Mouse (Mus musculus) stomach, embryonic 14.5 days (tissue): ENCODE results near the gene Aqp2. TPM values are rescaled to one million over a fixed set of nuclear protein-coding genes. Genes with fewer than 3 reads are reported as not detected.

Experiments used
- ATAC-seq: fragments of 200-750 bp; cut with Nextera tagmentation; 2 replicates; pipeline ENCODE4 v1.8.0; 2017; ENCODE audit warnings: low read depth, moderate TSS enrichment; ENCODE audit not compliant: insufficient number of reproducible peaks, insufficient read depth, low FRiP score
- H3K27ac ChIP-seq: fragments of 300-500 bp; sonication (generic); 2 replicates; pipeline ENCODE4 v1.5.1; 2014; ENCODE audit warnings: mild to moderate bottlenecking, low read length, moderate library complexity, mixed read lengths
- H3K27me3 ChIP-seq: fragments of 300-500 bp; sonication (generic); 2 replicates; pipeline ENCODE4 v1.6.1; 2014; ENCODE audit warnings: low read length, control low read depth, mixed read lengths; ENCODE audit not compliant: control insufficient read depth, insufficient read depth
- H3K36me3 ChIP-seq: fragments of 300-500 bp; sonication (generic); 2 replicates; pipeline ENCODE4 v1.6.1; 2014; ENCODE audit warnings: mild to moderate bottlenecking, control low read depth, low read length, moderate library complexity, mixed read lengths; ENCODE audit not compliant: control insufficient read depth, insufficient read depth
- H3K4me1 ChIP-seq: fragments of 300-500 bp; sonication (generic); 2 replicates; pipeline ENCODE4 v1.6.1; 2014; ENCODE audit warnings: low read length, control low read depth, mixed read lengths; ENCODE audit not compliant: control insufficient read depth, insufficient read depth
- H3K4me2 ChIP-seq: fragments of 300-500 bp; sonication (generic); replicated peaks from 2 replicates; pipeline ENCODE4 v1.6.1; 2014; ENCODE audit warnings: low read depth, low read length, control low read depth
- H3K4me3 ChIP-seq: fragments of 300-500 bp; sonication (generic); 2 replicates; pipeline ENCODE4 v1.5.1; 2014; ENCODE audit warnings: low read depth, low read length, control low read depth
- H3K9ac ChIP-seq: fragments of 300-500 bp; sonication (generic); replicated peaks from 2 replicates; pipeline ENCODE4 v1.6.1; 2014; ENCODE audit warnings: low read depth, mild to moderate bottlenecking, control low read depth, low read length, moderate library complexity, mixed read lengths
- H3K9me3 ChIP-seq: fragments of 300-500 bp; sonication (generic); 2 replicates; pipeline ENCODE4 v1.6.1; 2016; ENCODE audit warnings: low read depth, low read length, control low read depth; ENCODE audit not compliant: control insufficient read depth
- WGBS: fragments of 180-500 bp; shearing (Covaris S2); extraction: QIAGEN DNeasy Blood & Tissue Kit; methylation state at CpG from one replicate; pipeline ENCODE4 v1.1.7; 2014; 5-methylcytosine and 5-hydroxymethylcytosine counted together
- polyA plus RNA-seq: library from polyadenylated mRNA; unstranded; fragments of >200 nt; fragmentation: Nextera tagmentation; extraction: Ambion mirVana; gene quantifications from 2 replicates; pipeline ENCODE4 v1.2.1, GENCODE M21; 2014

The Aqp2 gene
- not detected in 2 replicates for polyA plus RNA-seq

- 84% methylated on average over 26 of the region's 26 CpGs for WGBS
- Histone ChIP-seq H3K9ac (no peak within 1 kb of the TSS), H3K9me3 (no peaks in the 10 kb centered on the region), H3K4me2 (no peak within 1 kb of the TSS), H3K4me3 (no peak within 1 kb of the TSS), H3K27ac (no peak within 1 kb of the TSS), H3K36me3 (no peaks in the 10 kb centered on the region), H3K27me3 (peaks cover 23% of the 10 kb centered on the region), H3K4me1 (peaks cover 4% of the 10 kb centered on the region; the same call in 1 of the 2 replicates)
- ATAC-seq, result no peak
These were observed at the start of gene Aqp2 for GRCm38 (mm10) chr15:99578802-99579485. TSS of gene Aqp2 (plus strand) at chr15:99579055.

DNA sequence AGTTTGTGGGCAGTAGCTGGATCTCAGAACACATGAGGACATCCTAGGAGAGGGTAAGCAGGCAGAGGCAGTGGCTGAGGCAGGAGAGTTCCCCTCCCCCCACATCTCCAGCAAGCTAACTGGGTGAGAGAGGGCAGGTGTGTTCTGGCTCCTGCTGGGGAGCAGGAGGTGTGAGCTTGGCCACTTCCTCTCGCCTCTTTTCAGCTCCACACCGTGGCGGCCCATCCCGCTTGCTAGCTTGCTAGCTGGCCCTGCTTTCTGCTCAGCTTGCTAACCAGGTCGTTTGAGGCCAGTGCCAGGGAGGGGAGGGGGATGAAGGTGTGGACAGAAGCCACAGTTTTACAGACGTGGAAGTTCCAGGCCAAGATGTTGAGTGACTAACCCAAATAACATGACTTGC lies 47.7 kb upstream of the Aqp2 start:
- ATAC-seq, result no peak
- 18% methylated on average over 6 of the region's 6 CpGs for WGBS

DNA sequence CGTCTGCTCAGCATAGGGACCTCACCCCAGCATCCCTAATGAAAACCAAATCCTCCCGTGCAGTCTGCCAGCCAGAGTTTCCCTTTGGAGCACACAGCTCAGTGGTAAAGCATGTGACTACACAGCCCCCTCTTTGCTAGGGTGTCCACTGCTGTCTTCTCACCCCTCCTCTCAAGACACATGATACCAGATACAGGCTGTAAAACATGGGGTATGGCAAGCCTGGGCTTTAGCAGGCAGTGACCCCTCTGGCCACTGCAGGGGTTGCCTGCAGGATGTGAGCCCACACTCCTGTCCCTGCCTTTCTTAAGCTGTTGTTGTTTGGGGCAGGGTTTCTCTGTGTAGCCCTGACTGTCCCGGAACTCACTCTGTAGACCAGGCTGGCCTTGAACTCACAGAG lies 46.8 kb upstream of the Aqp2 start:
- no peak overlapping the region for H3K9ac ChIP-seq
- H3K4me2 ChIP-seq, result no peak overlapping the region
- no peaks in the 10 kb centered on the region for H3K36me3 ChIP-seq
- no peak overlapping the region for H3K27ac ChIP-seq
- no peaks in the 10 kb centered on the region; the same call in 1 of the 2 replicates for H3K27me3 ChIP-seq
- no peaks in the 10 kb centered on the region for H3K9me3 ChIP-seq
- H3K4me1 ChIP-seq, result no peaks in the 10 kb centered on the region
- WGBS, result 58% methylated on average over 3 of the region's 3 CpGs
- H3K4me3 ChIP-seq, result no peak overlapping the region
- ATAC-seq, result no peak

More for the DNA sequence above, 47.7 kb upstream of the Aqp2 start:
- H3K4me2 ChIP-seq, result no peak overlapping the region
- no peaks in the 10 kb centered on the region for H3K4me1 ChIP-seq
- H3K36me3 ChIP-seq, result no peaks in the 10 kb centered on the region
- no peak overlapping the region for H3K27ac ChIP-seq
- H3K27me3 ChIP-seq, result no peaks in the 10 kb centered on the region; the same call in 1 of the 2 replicates
- H3K4me3 ChIP-seq, result no peak overlapping the region
- H3K9me3 ChIP-seq, result no peaks in the 10 kb centered on the region
- H3K9ac ChIP-seq, result no peak overlapping the region

DNA sequence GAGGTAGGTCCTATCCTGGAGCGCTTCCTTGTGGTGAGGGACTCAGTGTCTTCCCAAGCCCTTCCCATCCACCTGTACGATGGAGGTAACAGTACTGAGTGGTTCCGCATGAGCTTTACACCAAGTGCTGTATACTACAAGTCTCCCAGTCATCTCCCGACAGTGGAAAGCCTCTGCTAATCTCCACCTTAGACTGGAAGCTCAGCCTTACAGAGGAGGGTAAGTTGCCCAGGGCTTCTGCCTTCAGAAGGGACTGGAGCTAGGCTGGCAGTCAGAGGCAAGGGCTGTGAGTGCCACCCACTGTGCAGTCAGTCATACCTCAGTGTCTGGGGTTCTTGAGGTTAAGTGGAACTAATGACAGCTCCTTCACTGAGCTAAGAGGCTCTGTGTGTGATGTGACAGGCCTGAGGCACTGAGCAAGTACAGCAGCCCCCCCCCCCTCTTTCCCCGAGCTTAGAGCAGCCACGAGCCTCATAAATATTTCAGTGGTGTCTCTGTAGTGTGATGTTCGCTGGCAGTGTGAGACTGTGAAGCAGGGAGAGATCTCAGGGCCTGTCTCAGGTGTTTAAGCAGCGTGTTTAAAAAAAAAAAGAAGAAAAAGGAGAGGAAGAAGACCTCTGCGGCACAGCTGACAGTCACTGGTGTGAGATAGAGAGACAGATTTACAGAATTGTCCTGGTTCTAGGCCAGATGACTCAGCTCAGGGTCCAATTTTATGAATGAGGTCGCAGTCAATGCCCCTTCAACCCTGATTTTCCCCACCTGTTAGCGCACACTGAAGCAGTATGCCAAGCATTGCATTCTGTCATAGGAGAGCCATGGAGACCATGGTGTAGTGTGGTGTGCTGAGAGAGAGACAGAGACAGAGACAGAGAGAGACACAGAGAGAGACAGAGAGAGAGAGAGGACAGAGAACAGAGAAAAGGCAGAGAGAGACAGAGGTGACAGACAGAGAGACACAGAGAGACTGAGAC lies 41.7 kb upstream of the Aqp2 start:
- no peaks in the 10 kb centered on the region for H3K27me3 ChIP-seq
- H3K27ac ChIP-seq, result no peak overlapping the region
- WGBS, result 54% methylated on average over 11 of the region's 11 CpGs
- no peaks in the 10 kb centered on the region for H3K36me3 ChIP-seq
- no peak overlapping the region for H3K9ac ChIP-seq
- H3K9me3 ChIP-seq, result no peaks in the 10 kb centered on the region
- H3K4me3 ChIP-seq, result no peak overlapping the region
- no peaks in the 10 kb centered on the region for H3K4me1 ChIP-seq
- ATAC-seq, result no peak
- H3K4me2 ChIP-seq, result no peak overlapping the region

DNA sequence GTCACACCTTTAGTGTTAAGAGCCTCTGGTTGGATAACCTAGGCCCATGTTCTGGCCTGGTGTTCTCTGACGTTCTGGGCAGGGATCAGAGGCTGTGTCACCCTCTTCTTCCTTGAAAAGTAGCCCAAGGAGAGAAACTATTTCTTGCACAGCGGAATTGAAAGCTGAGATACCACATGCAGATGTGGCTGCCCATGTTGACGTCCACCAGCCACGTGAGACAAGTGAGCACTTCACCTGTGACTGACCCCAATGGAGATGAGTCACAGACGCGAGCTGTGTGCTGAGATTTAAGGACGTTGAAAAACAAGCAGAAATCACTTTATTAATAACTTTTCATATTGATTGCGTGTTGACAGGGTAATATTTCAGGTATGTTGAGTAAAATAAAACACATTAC lies 39.0 kb upstream of the Aqp2 start:
- no peak for ATAC-seq
- 57% methylated on average over 8 of the region's 8 CpGs for WGBS
- no peak overlapping the region for H3K4me3 ChIP-seq

GRCm38 (mm10) chr15:99544047-99544446 lies 34.8 kb upstream of the Aqp2 start:
- no peak for ATAC-seq
- Histone ChIP-seq H3K4me1 (no peaks in the 10 kb centered on the region; the same call in 1 of the 2 replicates), H3K36me3 (no peaks in the 10 kb centered on the region), H3K9ac (no peak overlapping the region), H3K27ac (no peak overlapping the region), H3K4me2 (no peak overlapping the region), H3K27me3 (no peaks in the 10 kb centered on the region), H3K9me3 (no peaks in the 10 kb centered on the region), H3K4me3 (no peak overlapping the region)
- 50% methylated on average over 7 of the region's 7 CpGs for WGBS

More for the DNA sequence above, 39.0 kb upstream of the Aqp2 start:
- no peaks in the 10 kb centered on the region for H3K4me1 ChIP-seq
- H3K27me3 ChIP-seq, result no peaks in the 10 kb centered on the region
- H3K9me3 ChIP-seq, result no peaks in the 10 kb centered on the region
- no peak overlapping the region for H3K9ac ChIP-seq
- H3K4me2 ChIP-seq, result no peak overlapping the region
- H3K27ac ChIP-seq, result no peak overlapping the region
- no peaks in the 10 kb centered on the region for H3K36me3 ChIP-seq

DNA sequence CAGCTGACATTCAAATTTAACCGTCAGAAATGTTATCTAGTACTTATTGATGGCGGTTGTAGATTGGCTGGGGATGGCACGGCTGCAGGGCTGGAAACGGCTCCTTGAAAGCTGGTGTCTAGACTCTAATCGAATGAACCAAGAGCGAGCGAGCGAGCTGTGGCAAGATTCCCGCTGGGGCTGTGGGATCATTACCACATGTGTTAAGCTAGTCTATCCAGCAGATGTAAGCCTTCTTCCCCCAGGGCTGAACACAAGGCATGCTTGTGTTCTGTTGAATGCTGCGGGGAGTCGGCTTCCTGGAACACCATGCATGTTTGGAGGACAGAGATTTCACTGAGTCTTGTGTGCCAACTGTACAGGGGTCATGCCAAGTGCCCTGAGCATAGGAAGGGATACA lies 32.3 kb upstream of the Aqp2 start:
- 73% methylated on average over 11 of the region's 11 CpGs for WGBS
- H3K36me3 ChIP-seq, result no peaks in the 10 kb centered on the region
- no peaks in the 10 kb centered on the region for H3K9me3 ChIP-seq
- H3K9ac ChIP-seq, result no peak overlapping the region
- ATAC-seq, result no peak
- no peaks in the 10 kb centered on the region for H3K27me3 ChIP-seq
- H3K27ac ChIP-seq, result no peak overlapping the region
- no peak overlapping the region for H3K4me3 ChIP-seq
- H3K4me2 ChIP-seq, result no peak overlapping the region
- no peaks in the 10 kb centered on the region; the same call in 1 of the 2 replicates for H3K4me1 ChIP-seq

- Histone ChIP-seq H3K27ac (no peak overlapping the region), H3K36me3 (no peaks in the 10 kb centered on the region), H3K27me3 (no peaks in the 10 kb centered on the region), H3K4me3 (no peak overlapping the region), H3K4me1 (no peaks in the 10 kb centered on the region; the same call in 1 of the 2 replicates), H3K4me2 (no peak overlapping the region), H3K9ac (no peak overlapping the region), H3K9me3 (no peaks in the 10 kb centered on the region)
- WGBS, result 66% methylated on average over 6 of the region's 6 CpGs
- ATAC-seq, result no peak
These were observed 31.1 kb upstream of the Aqp2 start for GRCm38 (mm10) chr15:99547732-99548131.
